Mouse (Mus musculus): ENCODE measurements at regions not wholly inside any gene's neighbourhood (a gene's known extent, or its start where the extent isn't known, plus 50 kb on each side); places are given as distances from the start of the nearest gene placed in this dataset.
"Not testable (repeated sequence)": the region's sequence is repeated elsewhere in the genome, so short reads cannot be mapped to it uniquely, and the experiment has no call there.

DNA sequence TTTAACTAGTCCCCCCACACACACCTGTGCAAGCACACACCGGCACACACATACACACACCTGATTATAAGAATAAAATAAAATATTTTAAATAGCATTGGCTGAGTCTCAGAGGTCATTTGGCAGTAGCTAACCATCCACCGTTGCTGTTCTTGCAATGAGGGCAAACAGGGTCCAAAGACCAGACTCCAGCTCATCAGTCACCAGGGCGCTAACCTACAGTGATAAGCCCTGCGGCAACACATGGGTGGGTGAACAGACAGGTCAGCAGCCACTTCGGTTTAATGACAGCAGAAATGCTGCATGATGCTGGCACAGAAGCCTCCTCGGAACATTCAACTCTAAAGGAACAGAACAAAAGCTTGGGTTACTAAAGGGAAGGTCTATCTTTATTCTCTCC, 54.9 kb downstream of the Tas2r134 start:
- no peak for DNase-seq (ENCODE audit: low spot score)

DNA sequence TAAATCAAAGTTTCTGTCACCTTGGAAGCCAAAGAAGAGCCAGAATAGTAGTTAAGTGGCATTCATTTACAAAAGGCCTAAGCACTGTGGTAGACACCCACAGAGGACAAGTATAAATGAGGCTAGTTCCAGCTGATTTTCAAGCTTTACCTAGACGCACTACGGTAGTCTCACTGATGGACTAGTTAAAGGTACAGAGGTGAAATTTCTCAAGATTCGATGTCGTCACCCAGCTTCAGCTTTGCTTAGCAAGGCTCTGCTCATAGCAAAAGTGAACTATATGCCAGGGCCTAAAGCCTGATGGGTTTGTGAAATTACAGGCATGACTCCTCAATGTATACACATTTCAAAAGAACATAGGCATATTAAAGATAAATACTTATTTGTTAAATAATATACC, 55.4 kb downstream of the Tas2r134 start:
- DNase-seq (ENCODE audit: low spot score) = no peak

DNA sequence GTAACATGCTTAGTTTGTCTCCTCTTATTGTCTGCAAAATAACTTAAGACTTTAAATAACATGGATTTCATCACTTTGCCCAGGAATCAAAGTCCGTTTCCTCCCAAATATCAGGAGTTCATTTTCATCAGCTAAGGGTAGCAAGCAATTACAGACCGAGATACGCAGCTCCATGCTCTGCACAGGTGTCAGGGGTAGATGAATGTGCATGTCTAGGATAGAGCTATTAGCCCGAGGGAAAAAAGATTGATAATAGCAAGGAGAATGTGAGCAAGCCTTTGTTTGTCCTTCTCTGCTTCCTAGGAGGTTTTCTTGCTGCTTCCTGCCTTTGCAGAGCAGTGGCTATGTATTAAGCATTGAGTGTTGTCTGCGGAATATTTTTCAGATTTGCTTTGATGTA, 77.8 kb downstream of the Tas2r134 start:
- DNase-seq (ENCODE audit: low spot score) = no peak

DNA sequence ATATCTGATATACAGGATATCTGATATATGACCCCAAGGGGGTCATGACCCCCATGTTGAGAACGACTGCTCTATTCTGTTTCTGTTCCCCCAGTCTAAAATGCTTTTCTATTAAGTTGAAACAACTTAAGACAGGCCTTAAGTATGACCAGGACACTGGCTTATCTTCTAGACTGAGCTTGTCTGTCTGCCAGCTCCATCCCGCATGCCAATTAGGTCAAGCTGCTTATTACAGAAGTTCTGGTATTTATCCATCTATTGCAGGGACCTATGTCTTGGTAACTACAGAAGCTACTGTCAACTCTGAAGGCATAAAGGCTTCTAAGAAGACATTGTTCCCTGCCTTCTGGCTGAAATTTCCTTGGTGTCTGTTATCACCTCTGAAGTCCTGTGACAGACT, 81.4 kb downstream of the Tas2r134 start:
- DNase-seq (ENCODE audit: low spot score) = peak; percentile 34

DNA sequence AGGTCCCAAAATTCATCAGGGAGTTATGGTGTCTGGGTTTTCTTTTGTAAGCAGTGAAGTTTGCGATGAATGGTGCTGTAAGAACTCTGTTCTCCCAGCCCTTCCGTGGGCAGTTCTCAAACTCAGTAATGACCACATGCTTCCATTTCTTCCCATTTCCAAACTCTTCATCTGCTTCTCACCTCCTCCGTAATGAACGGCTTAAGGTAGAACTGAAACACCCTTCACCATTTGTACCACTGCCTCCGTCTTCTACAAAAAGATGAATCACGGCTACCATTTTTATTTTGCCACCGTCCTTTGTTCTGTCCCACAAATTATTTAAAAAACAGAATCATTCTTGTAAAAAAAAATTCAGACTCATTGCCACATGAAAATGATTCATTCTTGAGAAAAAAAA, 85.3 kb downstream of the Tas2r134 start:
- no peak for DNase-seq (ENCODE audit: low spot score)

DNA sequence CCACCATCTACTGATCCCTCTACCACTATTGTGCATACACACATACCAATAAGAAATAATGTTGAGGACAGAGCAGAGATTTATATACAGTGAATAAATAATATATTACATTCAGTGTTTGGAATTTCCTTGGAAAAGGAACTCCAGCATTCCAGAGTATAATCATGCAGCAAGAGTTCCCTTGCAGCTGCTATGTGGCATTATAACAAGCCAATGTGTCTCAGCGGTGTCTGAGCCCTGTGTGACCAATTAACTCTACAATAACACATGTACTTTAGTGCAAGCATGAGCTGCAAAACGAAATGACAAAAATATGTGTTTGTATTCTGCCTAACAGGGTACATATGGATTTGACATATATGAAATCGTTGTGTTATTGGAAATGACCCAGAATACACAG, 103.5 kb downstream of the Tas2r134 start:
- DNase-seq (ENCODE audit: low spot score) = no peak

DNA sequence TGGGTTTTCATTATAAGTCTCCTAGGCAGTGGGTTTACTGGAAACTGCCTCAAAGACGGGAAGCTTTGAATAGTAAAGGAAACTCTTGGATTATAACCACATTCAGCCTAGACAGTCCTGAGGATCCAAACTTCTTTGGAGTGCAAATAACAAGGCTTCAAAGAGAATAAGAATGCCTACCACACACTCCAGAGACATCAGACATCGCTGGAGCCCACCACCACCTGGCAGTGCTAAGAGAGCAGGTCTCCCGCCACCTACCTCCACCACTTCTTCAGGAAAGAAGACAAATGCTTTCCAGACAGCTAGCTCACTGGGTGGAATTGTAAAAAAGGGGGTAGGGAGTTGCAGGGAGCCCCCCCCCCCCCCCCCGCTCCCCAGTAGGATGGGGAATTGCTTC, 104.4 kb downstream of the Tas2r134 start:
- no peak for DNase-seq (ENCODE audit: low spot score)

DNA sequence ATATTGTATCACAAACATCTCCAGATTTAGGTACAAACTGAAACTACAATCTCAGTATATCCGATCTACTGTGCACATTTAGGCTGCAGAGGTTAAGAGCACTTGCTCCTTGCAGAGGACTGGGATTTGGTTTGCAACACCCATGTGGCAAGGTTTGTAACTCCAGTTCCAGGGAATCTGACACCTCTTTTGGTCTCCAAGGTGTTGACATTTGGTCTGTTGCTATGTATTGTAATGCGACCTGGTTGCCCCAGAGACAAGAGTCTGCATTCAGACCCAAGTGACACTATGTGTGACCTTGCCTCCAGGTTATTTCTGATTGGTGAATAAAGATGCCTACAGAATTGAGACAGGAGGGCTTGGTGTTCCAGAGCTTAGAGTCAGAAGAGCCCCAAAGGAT, 105.0 kb downstream of the Tas2r134 start:
- peak; percentile 23 for DNase-seq (ENCODE audit: low spot score)

DNA sequence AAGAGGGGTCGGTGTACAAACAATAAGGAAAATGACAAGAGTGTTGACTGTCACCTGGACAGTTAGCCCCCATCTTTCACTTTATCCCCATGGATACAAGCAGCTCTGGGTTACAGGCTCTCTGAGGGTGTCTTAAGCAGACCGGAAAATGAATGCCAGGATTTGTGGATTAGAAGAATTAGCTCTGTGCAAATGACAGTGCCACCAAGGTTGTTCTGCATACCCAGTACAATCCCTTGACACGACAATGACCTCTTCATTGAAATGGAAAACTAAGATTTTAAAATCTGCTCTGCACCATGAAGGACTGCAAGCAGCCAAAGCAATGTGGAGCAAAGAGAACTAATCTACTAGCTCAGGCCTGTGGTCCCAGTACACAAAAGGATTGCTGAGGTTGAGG, 105.9 kb downstream of the Tas2r134 start:
- no peak for DNase-seq (ENCODE audit: low spot score)

DNA sequence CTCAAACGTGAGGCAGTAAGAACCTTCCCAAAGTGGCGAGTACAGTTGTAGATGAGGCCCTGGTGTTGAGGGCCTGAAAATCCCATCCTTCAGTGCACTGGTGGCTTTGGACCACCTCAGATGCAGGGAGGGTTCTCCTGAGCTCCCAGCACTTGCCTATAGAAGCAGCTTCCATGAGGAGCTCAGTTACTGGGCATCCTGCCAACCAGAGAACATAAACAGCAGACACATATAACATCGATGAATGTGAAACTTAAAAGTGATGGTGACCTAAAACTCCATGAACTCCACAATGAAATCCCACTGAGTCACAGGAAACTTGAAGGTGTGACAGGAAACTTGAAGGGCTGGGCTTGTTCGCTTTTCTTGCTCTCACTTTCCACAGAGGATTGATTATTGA, 109.1 kb downstream of the Tas2r134 start:
- DNase-seq (ENCODE audit: low spot score) = no peak

DNA sequence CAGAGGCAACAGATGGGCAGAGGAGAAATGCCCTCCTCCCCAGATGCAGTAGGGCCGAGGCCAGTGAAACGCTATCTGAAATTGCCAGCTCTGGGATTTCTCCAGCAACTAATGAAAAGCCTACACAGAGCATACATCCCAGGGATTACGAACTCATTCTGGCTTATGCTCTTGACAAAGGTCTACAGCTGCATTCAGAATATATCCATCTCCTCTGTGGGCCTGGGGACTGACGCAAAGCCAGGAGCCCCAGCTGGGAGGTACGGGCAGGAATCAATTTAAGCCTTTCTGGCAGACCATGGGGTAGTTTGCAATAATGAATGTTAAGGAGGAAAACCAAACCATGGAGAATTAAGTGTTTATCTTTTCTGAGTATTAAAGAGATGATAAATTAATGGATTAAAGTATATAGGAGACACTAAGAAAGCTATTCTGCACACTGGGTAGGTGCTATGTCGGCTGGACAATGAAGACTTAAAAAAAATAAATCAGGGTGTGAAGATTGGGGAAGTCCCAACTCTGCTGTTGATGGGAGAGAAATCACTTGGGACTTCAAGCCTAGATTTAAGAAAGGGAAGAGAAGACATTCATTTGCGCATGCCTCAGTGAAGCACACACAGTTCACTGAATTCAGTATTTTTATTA, 120.5 kb downstream of the Tas2r134 start:
- DNase-seq (ENCODE audit: low spot score) = no peak

DNA sequence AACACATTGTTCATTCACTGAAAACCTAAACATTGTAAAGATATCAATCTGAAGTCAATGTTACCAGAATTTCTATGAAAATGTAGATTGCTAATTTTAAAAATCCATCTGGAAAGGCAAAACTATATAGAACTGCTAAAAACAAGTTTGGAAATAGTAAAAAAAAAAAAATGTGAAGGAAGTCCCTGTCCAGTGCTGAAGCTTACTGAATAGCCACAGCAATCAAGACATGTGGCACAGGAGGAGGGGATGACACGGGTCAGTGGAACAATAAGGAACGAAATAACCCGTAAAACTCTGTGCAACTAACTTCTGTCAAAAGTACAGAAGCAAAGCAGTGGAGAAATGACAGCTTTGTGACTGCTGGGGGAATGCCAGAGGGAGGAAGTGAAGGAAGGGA, 121.9 kb downstream of the Tas2r134 start:
- no peak for DNase-seq (ENCODE audit: low spot score)

DNA sequence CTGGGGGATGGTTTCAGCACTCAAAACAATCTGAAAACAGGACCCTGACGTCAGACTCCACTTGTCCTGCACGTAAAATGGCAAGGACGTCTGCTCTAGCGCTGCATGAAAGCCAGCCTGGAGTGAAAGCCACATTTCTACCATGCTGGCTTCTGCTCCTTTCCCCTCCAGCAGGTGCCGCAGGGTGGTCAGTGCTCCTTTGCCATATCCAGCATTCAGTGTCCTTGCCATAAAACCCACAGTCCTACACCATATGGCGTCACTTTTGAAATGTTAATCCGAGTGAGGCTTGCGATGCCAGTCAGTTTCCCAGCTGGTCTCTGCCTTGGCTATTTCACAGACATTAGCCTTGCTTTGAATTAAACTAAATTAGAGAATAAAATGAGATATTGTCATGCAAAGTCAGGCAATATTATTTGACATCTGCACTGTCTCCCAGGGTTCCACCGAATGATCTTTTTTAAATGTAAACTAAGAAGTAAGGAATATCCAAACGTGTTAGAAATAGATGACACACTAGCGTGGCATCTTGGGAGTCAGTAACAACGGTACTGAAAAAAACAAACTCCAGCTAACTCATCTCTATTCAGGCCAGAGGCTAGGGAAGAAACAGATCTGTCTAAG, 125.7 kb downstream of the Tas2r134 start:
- DNase-seq (ENCODE audit: low spot score) = no peak

DNA sequence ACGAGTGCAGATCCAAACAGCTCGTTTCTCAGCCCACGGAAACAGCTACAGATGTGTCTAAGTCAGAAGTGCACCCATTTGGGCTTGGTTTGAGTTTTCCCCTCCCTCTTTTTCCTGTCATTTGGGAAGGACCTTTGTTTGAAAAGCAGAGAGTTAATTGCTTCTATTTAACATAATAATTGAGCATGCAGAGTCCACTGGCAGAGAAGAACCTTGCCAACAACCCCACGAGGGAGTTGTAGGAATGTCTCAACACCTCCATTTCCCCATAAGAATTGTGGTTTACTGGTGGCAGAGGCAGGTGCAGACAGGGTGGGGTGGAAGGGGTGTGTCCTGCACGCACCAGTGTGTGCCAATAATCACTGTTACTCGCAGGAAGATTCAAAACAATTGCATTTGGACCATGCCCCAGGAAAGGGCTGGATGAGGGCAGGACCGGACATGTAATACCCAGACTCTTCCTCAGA, 126.3 kb downstream of the Tas2r134 start:
- no peak for DNase-seq (ENCODE audit: low spot score)

DNA sequence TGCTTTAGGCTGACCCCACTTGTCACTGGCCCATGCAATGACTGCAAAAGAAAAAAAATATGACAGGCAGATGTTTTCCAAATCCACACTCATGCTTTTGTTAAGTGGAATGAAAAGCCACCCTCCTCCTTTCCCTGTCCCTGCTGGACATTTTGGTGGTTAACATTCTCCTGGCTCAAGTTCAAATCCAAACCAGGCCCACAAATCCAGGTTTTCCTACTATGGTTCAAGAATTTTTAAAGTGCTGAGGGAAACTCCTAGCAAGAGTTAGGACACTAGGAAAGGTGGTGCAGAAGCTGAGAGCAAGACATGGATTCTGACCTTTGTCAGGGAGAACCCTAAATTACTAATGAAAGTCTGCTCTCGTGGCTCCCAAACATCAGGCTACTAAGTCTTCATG, 130.1 kb downstream of the Tas2r134 start:
- no peak for DNase-seq (ENCODE audit: low spot score)

DNA sequence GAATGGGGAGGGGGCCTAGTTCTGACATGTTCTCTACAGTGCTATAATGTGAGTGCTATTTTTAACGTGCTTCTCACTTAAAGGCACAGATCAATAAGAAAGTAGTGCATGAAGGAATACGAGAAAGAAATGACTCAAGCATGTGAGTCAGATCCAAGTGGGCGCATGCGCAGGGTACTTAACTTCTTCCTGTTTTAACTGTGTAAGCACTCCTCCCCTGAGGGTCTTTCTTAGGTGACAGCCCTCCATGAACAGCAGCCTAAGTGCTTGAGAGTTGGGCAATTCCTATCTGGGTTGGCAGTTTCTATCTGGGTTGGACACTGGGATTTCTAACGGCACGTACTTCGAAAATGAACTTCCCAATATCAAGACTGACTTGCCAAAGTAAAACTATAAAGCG, 130.8 kb downstream of the Tas2r134 start:
- no peak for DNase-seq (ENCODE audit: low spot score)

DNA sequence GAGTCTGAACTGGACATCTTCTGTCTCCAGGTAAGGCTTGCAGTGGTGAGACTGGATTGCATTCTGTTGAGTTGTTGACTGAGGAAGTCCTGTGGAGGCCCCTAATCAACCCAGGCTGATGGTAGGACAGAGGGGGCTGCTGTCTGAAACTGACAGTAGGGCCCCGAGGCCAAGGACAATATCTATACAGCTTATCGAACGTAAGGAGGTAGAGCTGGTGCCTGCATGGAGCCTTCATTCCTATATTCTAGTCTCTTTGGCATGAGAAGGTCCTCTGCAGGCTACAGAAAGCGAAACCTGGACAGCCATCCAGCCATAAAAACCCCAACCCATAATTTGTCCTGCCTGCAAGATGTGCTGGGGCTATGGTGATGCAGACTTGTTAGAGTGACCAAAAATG, 135.6 kb downstream of the Tas2r134 start:
- DNase-seq (ENCODE audit: low spot score) = no peak

DNA sequence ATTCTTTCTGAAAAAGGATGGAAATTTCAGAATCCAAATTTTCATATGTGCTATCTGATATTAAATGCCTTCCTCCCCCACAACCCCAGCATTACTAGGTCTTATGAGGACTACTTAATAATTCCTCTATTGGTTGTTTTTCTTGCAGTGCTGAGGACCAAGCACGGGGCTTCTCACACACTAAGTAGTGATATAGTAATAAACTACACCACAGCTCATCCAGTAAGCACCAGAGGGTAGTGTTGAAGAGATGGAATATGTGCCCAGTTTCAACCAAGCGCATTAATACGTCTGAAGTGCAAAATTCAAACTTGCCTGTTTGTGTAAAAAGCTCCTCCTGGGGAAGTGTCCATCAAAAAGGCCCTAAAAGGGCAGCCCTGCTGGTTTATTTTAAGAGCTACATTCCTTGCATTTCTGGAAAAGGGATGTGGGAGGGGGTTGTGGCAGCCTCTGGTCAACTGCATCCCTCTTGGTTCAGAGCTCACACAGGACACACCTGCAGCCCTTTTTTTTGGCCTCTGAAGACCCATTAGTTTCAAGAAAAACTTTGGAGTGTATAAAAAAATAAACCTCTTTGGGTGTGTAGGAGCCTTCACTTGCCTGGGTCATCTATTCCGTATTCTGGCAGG, 140.3 kb downstream of the Tas2r134 start:
- DNase-seq (ENCODE audit: low spot score) = no peak

DNA sequence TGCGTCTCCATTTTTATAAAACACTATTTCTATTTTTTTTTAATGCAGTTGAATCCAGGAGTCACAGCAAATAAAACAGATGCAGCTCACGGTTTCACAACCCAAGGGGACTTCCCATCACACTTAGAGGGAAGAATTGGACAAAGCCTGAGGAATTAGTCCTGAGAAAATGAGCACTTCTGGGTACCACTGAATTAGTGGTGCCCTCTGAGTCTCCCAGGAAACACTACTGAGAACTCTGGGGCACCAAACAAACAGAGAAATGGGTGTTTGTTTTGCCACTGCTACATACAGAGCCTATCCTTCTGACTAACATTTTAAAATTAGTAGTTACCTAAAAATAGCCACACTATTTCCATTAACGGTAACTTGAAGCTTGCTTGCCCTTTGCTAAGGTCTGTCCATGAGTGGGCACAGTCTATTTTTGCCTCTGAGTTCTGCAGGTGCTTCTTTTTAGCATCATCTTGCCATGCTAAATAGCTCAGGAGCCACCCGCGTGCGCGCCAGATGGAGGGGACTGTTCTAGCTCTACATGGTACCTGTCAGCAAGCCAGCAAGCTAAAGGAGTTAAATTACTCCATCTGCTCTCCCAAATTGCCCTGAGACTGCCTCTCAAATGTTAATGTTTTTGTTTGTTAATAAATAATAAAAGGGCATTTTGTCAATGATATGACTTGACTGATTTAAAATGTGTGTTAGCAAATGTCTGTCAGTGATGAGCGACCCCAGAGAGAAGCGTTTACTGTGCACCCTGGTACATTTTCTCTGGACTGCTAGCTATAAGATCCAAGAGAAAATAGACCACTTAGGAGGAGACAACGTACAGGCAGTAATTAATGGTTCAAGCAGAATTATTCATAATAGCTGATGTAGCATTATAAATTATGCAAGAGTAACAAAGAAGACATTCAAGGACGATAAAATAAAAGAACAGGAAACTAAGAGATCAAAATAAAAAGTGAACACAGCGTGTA, 141.3 kb downstream of the Tas2r134 start:
- DNase-seq (ENCODE audit: low spot score) = peak; percentile 82

DNA sequence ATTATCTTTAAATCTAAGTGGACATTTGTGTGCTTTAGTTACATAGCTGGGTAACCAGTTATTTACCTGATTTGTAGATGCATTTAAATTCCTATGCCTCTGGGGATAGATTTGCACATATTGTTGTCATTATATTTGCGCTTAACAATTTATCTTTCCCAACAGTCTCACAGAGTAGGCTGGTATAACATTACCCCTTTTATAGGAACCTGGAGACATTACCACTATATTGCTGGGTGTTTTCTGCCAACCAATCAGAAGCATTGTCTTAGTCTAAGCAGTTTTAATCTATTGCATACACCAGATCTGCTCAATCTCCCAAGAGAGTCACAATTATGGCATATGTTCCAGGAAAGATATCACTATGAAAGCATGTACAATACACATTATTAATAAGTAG, 149.8 kb downstream of the Rbm43 start:
- DNase-seq (ENCODE audit: low spot score) = no peak

DNA sequence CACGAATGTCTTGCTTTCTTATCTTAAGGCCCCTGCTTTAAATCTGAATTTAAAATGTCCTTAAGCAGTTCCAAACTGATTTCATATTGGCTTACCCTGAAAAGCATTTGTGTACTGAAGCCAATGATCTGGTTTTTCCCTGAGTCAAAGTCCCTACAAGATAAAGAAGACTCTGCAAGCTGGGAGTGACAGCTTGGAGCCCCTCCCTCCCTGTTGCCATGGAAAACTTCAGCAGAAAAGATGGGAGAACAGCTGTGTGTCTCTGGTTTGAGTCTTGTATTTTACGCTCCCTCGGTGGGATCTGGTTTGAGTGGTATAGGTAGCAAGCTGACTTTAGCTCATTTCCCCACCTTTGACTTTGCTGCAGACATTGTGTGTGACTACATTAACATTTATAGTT, 146.1 kb downstream of the Rbm43 start:
- no peak for DNase-seq (ENCODE audit: low spot score)

DNA sequence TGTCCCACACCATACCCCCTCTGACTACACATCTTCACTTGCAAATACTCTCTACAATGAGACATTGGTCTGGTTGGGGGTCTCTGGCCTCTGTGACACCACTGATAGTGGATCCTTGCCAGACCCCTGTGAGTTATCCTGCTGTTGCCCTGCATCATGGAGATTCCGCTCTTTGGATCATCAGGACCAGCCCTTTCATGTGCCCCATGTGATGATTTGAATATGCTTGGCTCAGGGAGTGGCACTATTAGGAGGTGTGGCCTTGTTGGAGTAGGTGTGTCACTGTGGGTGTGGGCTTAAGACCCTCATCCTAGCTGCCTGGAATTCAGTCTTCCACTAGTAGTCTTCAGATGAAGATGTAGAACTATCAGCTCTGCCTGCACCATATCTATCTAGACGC, 141.7 kb downstream of the Rbm43 start:
- not testable (repeated sequence) for DNase-seq (ENCODE audit: low spot score)
